Mouse (Mus musculus) bone marrow macrophage, adult 2 months (primary cell): Measurements from ENCODE around the gene Hoxd12. TPM values are rescaled to one million over a fixed set of nuclear protein-coding genes. Genes with fewer than 3 reads are reported as not detected.
A peak's percentile ranks its signal among the peaks of the same experiment; 100 is the strongest.

Experiments
- H3K27ac ChIP-seq: 2 replicates; pipeline ENCODE4 v1.5.1; 2012; ENCODE audit warnings: low read depth, low read length; ENCODE audit not compliant: insufficient read depth
- H3K4me1 ChIP-seq: 2 replicates; pipeline ENCODE4 v1.6.1; 2012; ENCODE audit warnings: low read length; ENCODE audit not compliant: control insufficient read depth, insufficient read depth
- H3K4me3 ChIP-seq: 2 replicates; pipeline ENCODE4 v1.5.1; 2012; ENCODE audit warnings: mild to moderate bottlenecking, low read length, moderate library complexity; ENCODE audit not compliant: insufficient read depth
- CTCF ChIP-seq: IDR thresholded peaks from 2 replicates; pipeline ENCODE4 v1.5.1; 2012; ENCODE audit warnings: low read depth, mild to moderate bottlenecking, low read length, moderate library complexity
- POLR2A ChIP-seq: IDR thresholded peaks from 2 replicates; pipeline ENCODE4 v1.6.1; 2012; ENCODE audit warnings: mild to moderate bottlenecking, low read depth, low read length, borderline replicate concordance
- polyA plus RNA-seq: library from polyadenylated mRNA; stranded (reverse); fragments of >200 nt; gene quantifications from 2 replicates; pipeline ENCODE4 v1.2.4, GENCODE M21; 2012; ENCODE audit not compliant: missing spikeins, insufficient read depth, insufficient read length

Hoxd12 gene
- polyA plus RNA-seq, 1 experiment, result not detected

- no peaks in the 10 kb centered on the region for H3K4me1 ChIP-seq
- H3K27ac ChIP-seq, result no peak overlapping the region
- peak; percentile 71 for TF ChIP-seq CTCF
- no peak for TF ChIP-seq POLR2A
- no peak overlapping the region for H3K4me3 ChIP-seq
These were observed 19.3 kb downstream of the Hoxd12 start for GRCm38 (mm10) chr2:74694066-74694465.

GRCm38 (mm10) chr2:74695383-74695782 is 20.6 kb downstream of the Hoxd12 start:
- no peak overlapping the region for H3K4me3 ChIP-seq
- no peaks in the 10 kb centered on the region for H3K4me1 ChIP-seq
- no peak for TF ChIP-seq POLR2A
- TF ChIP-seq CTCF, result no peak
- no peak overlapping the region for H3K27ac ChIP-seq

GRCm38 (mm10) chr2:74695813-74696430 is 21.1 kb downstream of the Hoxd12 start:
- TF ChIP-seq CTCF (no peak), POLR2A (no peak)
- H3K4me3 ChIP-seq, result no peak overlapping the region

GRCm38 (mm10) chr2:74696442-74697335 is 21.9 kb downstream of the Hoxd12 start:
- Histone ChIP-seq H3K4me3 (no peak overlapping the region), H3K27ac (no peak overlapping the region), H3K4me1 (no peaks in the 10 kb centered on the region)
- no peak for TF ChIP-seq POLR2A
- TF ChIP-seq CTCF, result no peak

More at GRCm38 (mm10) chr2:74695813-74696430, 21.1 kb downstream of the Hoxd12 start:
- H3K27ac ChIP-seq, result no peak overlapping the region
- H3K4me1 ChIP-seq, result no peaks in the 10 kb centered on the region

- H3K4me3 ChIP-seq, result peak within 1 kb of the TSS; percentile 25
- H3K27ac ChIP-seq, result no peak within 1 kb of the TSS
- TF ChIP-seq POLR2A, result no peak
- no peak for TF ChIP-seq CTCF
- H3K4me1 ChIP-seq, result no peaks in the 10 kb centered on the region
These were observed 22.8 kb downstream of the Hoxd12 start, which contains the start of gene Hoxd9 for GRCm38 (mm10) chr2:74697567-74698121. Hoxd9 (plus strand) TSS chr2:74697727.

GRCm38 (mm10) chr2:74698201-74699052 is 23.6 kb downstream of the Hoxd12 start:
- TF ChIP-seq POLR2A (no peak), CTCF (no peak)
- peak overlapping the region; percentile 25 for H3K4me3 ChIP-seq

GRCm38 (mm10) chr2:74699053-74699430 is 24.2 kb downstream of the Hoxd12 start:
- Histone ChIP-seq H3K27ac (no peak overlapping the region), H3K4me3 (no peak overlapping the region), H3K4me1 (no peaks in the 10 kb centered on the region)
- TF ChIP-seq CTCF (no peak), POLR2A (no peak)

More at GRCm38 (mm10) chr2:74698201-74699052, 23.6 kb downstream of the Hoxd12 start:
- Histone ChIP-seq H3K4me1 (no peaks in the 10 kb centered on the region), H3K27ac (no peak overlapping the region)

GRCm38 (mm10) chr2:74699664-74700545 is 25.1 kb downstream of the Hoxd12 start:
- no peaks in the 10 kb centered on the region for H3K4me1 ChIP-seq
- H3K4me3 ChIP-seq, result no peak overlapping the region
- TF ChIP-seq POLR2A (no peak), CTCF (no peak)
- no peak overlapping the region for H3K27ac ChIP-seq
